Mouse (Mus musculus) MEL (cell line): Measurements from ENCODE around the gene Ildr2. TPM values are rescaled to one million over a fixed set of nuclear protein-coding genes. Genes with fewer than 3 reads are reported as not detected.

ENCODE experiments used
- DNase-seq: peaks from one replicate; pipeline ENCODE4 v3.0.0; 2011; ENCODE audit warnings: low read depth, low spot score
- H3K27ac ChIP-seq: 2 replicates; pipeline ENCODE4 v1.5.1; 2012; ENCODE audit warnings: low read depth, mild to moderate bottlenecking, control low read depth, low read length, moderate library complexity; ENCODE audit not compliant: control insufficient read depth
- H3K27me3 ChIP-seq, 2 experiments: fragments of 150-350 bp in 1 of 2; sonication (generic) in 1 of 2; 2 replicates each; pipeline ENCODE4 v1.6.1; 2012; ENCODE audit warnings: low read length in 2 of 2, mild to moderate bottlenecking in 2 of 2, improper control_type of control experiment in 1 of 2, moderate library complexity in 1 of 2; ENCODE audit not compliant: insufficient read depth in 2 of 2, control insufficient read depth in 1 of 2
- H3K36me3 ChIP-seq, 2 experiments: 2 replicates each; pipeline ENCODE4 v1.6.1; 2012 to 2014; ENCODE audit warnings: low read length in 2 of 2, improper control_type of control experiment in 1 of 2, inconsistent platforms in 1 of 2, mild to moderate bottlenecking in 1 of 2; ENCODE audit not compliant: insufficient read depth in 2 of 2, control insufficient read depth in 1 of 2
- H3K4me1 ChIP-seq, 2 experiments: fragments of 150-350 bp in 1 of 2; sonication (generic) in 1 of 2; 2 replicates each; pipeline ENCODE4 v1.6.1; 2012; ENCODE audit warnings: low read length in 2 of 2, improper control_type of control experiment in 1 of 2, mild to moderate bottlenecking in 1 of 2; ENCODE audit not compliant: insufficient read depth in 2 of 2, control insufficient read depth in 1 of 2
- H3K4me3 ChIP-seq, 2 experiments: fragments of 150-350 bp in 1 of 2; sonication (generic) in 1 of 2; 2 replicates each; pipeline ENCODE4 v1.5.1; 2012; ENCODE audit warnings: low read depth in 2 of 2, low read length in 2 of 2, mild to moderate bottlenecking in 2 of 2, moderate library complexity in 2 of 2, control low read depth in 1 of 2, improper control_type of control experiment in 1 of 2; ENCODE audit not compliant: control insufficient read depth in 1 of 2, insufficient read depth in 1 of 2
- H3K79me2 ChIP-seq: 2 replicates; pipeline ENCODE4 v1.6.1; 2012; ENCODE audit warnings: mild to moderate bottlenecking, low read length, moderate library complexity; ENCODE audit not compliant: control insufficient read depth, poor library complexity, insufficient read depth
- H3K9ac ChIP-seq: 2 replicates; pipeline ENCODE4 v1.6.1; 2012; ENCODE audit warnings: low read depth, mild to moderate bottlenecking, control low read depth, low read length, moderate library complexity; ENCODE audit not compliant: control insufficient read depth, poor library complexity, severe bottlenecking
- H3K9me3 ChIP-seq: fragments of 150-350 bp; sonication (generic); replicated peaks from 2 replicates; pipeline ENCODE4 v1.6.1; 2012; ENCODE audit warnings: mild to moderate bottlenecking, low read length, improper control_type of control experiment, moderate library complexity; ENCODE audit not compliant: insufficient read depth
- BHLHE40 ChIP-seq: IDR thresholded peaks from 2 replicates; pipeline ENCODE4 v1.6.1; 2012; ENCODE audit warnings: low read depth, mild to moderate bottlenecking, inconsistent platforms, low read length, improper control_type of control experiment, borderline replicate concordance
- GABPA ChIP-seq: IDR thresholded peaks from 2 replicates; pipeline ENCODE4 v1.6.1; 2012; ENCODE audit warnings: low read depth, mild to moderate bottlenecking, inconsistent platforms, low read length, improper control_type of control experiment, moderate library complexity
- GATA1 ChIP-seq: IDR thresholded peaks from 2 replicates; pipeline ENCODE4 v1.6.1; 2011; ENCODE audit warnings: low read depth, low read length, improper control_type of control experiment
- HCFC1 ChIP-seq: IDR thresholded peaks from 2 replicates; pipeline ENCODE4 v1.6.1; 2012; ENCODE audit warnings: low read depth, mild to moderate bottlenecking, inconsistent platforms, low read length, improper control_type of control experiment, moderate library complexity
- JUND ChIP-seq: IDR thresholded peaks from 2 replicates; pipeline ENCODE4 v1.6.1; 2011; ENCODE audit warnings: low read depth, mild to moderate bottlenecking, improper control_type of control experiment, low read length
- MAFK ChIP-seq: IDR thresholded peaks from 2 replicates; pipeline ENCODE4 v1.6.1; 2011; ENCODE audit warnings: low read depth, mild to moderate bottlenecking, low read length, improper control_type of control experiment, borderline replicate concordance
- MAX ChIP-seq: IDR thresholded peaks from 2 replicates; pipeline ENCODE4 v1.6.1; 2011; ENCODE audit warnings: low read length, improper control_type of control experiment
- MAZ ChIP-seq: IDR thresholded peaks from 2 replicates; pipeline ENCODE4 v1.6.1; 2012; ENCODE audit warnings: low read depth, mild to moderate bottlenecking, inconsistent platforms, low read length, improper control_type of control experiment
- MYB ChIP-seq: IDR thresholded peaks from 2 replicates; pipeline ENCODE4 v1.6.1; 2011; ENCODE audit warnings: mild to moderate bottlenecking, low read depth, low read length, improper control_type of control experiment
- NRF1 ChIP-seq: IDR thresholded peaks from 2 replicates; pipeline ENCODE4 v1.6.1; 2014; ENCODE audit warnings: low read depth, mild to moderate bottlenecking, inconsistent platforms, low read length, improper control_type of control experiment, moderate library complexity; ENCODE audit not compliant: poor library complexity, insufficient read depth, severe bottlenecking
- POLR2AphosphoS2 ChIP-seq: IDR thresholded peaks from 2 replicates; pipeline ENCODE4 v1.6.1; 2011; ENCODE audit warnings: low read length, improper control_type of control experiment
- POLR2AphosphoS5 ChIP-seq: IDR thresholded peaks from 2 replicates; pipeline ENCODE4 v1.6.1; 2012; ENCODE audit warnings: low read depth, borderline replicate concordance, mild to moderate bottlenecking, inconsistent platforms, low read length, moderate library complexity, mixed read lengths
- RCOR1 ChIP-seq: IDR thresholded peaks from 2 replicates; pipeline ENCODE4 v1.6.1; 2012; ENCODE audit warnings: low read depth, mild to moderate bottlenecking, inconsistent platforms, low read length, improper control_type of control experiment
- SMC3 ChIP-seq: IDR thresholded peaks from 2 replicates; pipeline ENCODE4 v1.6.1; 2011; ENCODE audit warnings: low read depth, low read length, improper control_type of control experiment
- UBTF ChIP-seq: IDR thresholded peaks from 2 replicates; pipeline ENCODE4 v1.6.1; 2012; ENCODE audit warnings: low read depth, mild to moderate bottlenecking, inconsistent platforms, low read length, improper control_type of control experiment, moderate library complexity, borderline replicate concordance; ENCODE audit not compliant: insufficient read depth
- USF2 ChIP-seq, 2 experiments: IDR thresholded peaks; 2 replicates each; pipeline ENCODE4 v1.6.1; 2011 to 2012; ENCODE audit warnings: improper control_type of control experiment in 2 of 2, low read length in 2 of 2, borderline replicate concordance in 1 of 2, inconsistent platforms in 1 of 2, low read depth in 1 of 2, mild to moderate bottlenecking in 1 of 2; ENCODE audit not compliant: insufficient read depth in 1 of 2
- ZC3H11A ChIP-seq: IDR thresholded peaks from 2 replicates; pipeline ENCODE4 v1.6.1; 2012; ENCODE audit warnings: low read depth, mild to moderate bottlenecking, inconsistent platforms, low read length, improper control_type of control experiment
- polyA plus RNA-seq, 2 experiments: library from polyadenylated mRNA; stranded (reverse) in 1 of 2; unstranded in 1 of 2; fragments of >175 nt in 1 of 2; fragments of >200 nt in 1 of 2; gene quantifications; 2 replicates each; pipeline versions ENCODE4 v1.2.1 to v1.2.4; 2012; ENCODE audit warnings: low replicate concordance in 2 of 2, low read depth in 1 of 2; ENCODE audit not compliant: insufficient read length in 2 of 2, insufficient read depth in 1 of 2, missing spikeins in 1 of 2
- total RNA-seq: library from RNA; depleted of rRNA; stranded (reverse); fragments of 300-350 nt; gene quantifications from 2 replicates; pipeline ENCODE4 v1.2.3, GENCODE M21; 2012

The Ildr2 gene
- total and polyA plus RNA-seq, 3 experiments: not detected

- TF ChIP-seq MAZ (no peak), JUND (no peak), GATA1 (no peak), NRF1 (no peak), BHLHE40 (no peak), SMC3 (no peak), MYB (no peak), POLR2AphosphoS2 (no peak), GABPA (no peak), MAFK (no peak), POLR2AphosphoS5 (no peak), ZC3H11A (no peak), RCOR1 (no peak), HCFC1 (no peak), UBTF (no peak)
Observed at GRCm38 (mm10) chr1:166330752-166331151, 76.8 kb downstream of the Ildr2 start.

GRCm38 (mm10) chr1:166339110-166339509 lies 85.2 kb downstream of the Ildr2 start:
- Histone ChIP-seq H3K9ac (no peak overlapping the region), H3K27ac (no peak overlapping the region), H3K27me3 (peaks cover 0 to 2% of the 10 kb centered on the region in 2 experiments; a peak in 2 of 4 replicates), H3K4me1 (no peaks in the 10 kb centered on the region), H3K36me3 (no peaks in the 10 kb centered on the region), H3K4me3 (no peak overlapping the region), H3K9me3 (no peaks in the 10 kb centered on the region), H3K79me2 (no peaks in the 10 kb centered on the region)
- no peak for DNase-seq
- TF ChIP-seq MAFK (no peak), NRF1 (no peak)

More at GRCm38 (mm10) chr1:166330752-166331151, 76.8 kb downstream of the Ildr2 start:
- Histone ChIP-seq H3K4me3 (no peak overlapping the region), H3K4me1 (no peaks in the 10 kb centered on the region), H3K36me3 (no peaks in the 10 kb centered on the region), H3K27me3 (no peaks in the 10 kb centered on the region; a peak in 1 of 4 replicates), H3K27ac (no peak overlapping the region), H3K9ac (no peak overlapping the region), H3K9me3 (no peaks in the 10 kb centered on the region), H3K79me2 (no peaks in the 10 kb centered on the region)
- DNase-seq: no peak

GRCm38 (mm10) chr1:166342060-166342459 lies 88.1 kb downstream of the Ildr2 start:
- TF ChIP-seq RCOR1 (no peak), MAX (no peak), USF2 (IDR thresholded peaks at IDR 0.05; ENCODE audit: borderline replicate concordance in 1 of 2, insufficient read depth in 1 of 2, low read depth in 1 of 2, low read length in 2 of 2) (no peak)
- Histone ChIP-seq H3K4me3 (no peak overlapping the region), H3K9me3 (no peaks in the 10 kb centered on the region), H3K27me3 (peaks cover 0 to 2% of the 10 kb centered on the region in 2 experiments; a peak in 2 of 4 replicates), H3K9ac (no peak overlapping the region), H3K36me3 (no peaks in the 10 kb centered on the region), H3K4me1 (no peaks in the 10 kb centered on the region), H3K27ac (no peak overlapping the region), H3K79me2 (no peaks in the 10 kb centered on the region)
- DNase-seq: no peak
